Mouse (Mus musculus) MN1 (cell line): ENCODE measurements around the gene Hoxb8.

Experiments used
- DNase-seq: peaks from one replicate; pipeline ENCODE4 v3.0.0-alpha.2; 2016; ENCODE audit warnings: low spot score

Gene Hoxb8

DNA sequence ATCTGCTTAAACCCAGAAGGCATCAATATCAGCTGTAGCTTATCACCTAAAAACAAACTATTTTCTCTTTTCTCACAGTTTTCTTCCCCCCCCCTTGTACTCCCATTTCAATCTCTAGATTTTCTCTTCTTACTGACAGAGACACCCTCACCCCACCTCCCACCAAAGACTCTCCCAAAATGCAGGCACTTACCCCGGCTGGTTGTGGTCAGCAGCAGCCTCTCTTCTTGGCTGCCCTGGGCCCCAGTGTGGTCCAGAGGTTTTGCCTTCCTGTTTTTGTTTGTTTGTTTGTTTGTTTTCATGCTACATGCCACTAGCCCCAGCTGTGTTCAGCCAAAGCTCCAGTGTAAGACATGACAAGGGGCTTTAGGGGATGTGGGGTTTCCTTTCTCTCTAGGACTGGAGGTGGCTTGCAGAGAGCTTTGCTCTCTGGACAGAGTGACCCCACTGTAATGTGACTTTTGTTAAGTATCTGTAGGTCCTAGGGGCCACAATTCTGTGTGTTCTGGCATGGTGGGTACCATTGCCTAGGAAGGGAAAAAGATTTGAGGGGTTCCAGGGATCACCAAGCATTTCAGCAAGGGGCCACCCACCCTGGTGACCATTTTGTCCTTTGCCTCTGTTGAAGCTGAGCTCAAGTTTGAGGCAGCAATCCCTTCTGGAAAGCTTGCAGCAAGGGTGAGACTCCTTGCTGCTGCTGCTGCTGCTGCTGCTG, 13.5 kb upstream of the Hoxb8 start:
- no peak for DNase-seq

DNA sequence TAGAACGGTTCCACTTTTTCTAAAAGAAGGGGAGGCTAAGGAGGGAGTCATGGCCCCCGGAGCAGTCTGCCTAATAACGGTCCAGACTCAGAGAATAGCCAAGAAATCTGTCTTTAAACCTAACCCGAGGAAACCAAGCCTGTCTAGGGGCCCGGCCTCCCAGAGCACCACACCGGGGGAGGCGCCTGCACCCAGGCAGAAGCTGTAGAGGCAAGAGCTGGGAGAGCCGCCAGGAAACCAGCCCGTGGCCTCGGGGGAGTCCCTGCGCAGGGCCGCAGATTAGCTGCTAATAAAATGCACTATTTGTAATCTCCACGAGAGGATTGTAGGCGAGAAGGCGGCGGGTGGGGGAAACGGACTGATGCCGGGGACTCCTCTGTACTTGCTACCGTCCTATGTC, 11.8 kb upstream of the Hoxb8 start:
- no peak for DNase-seq

DNA sequence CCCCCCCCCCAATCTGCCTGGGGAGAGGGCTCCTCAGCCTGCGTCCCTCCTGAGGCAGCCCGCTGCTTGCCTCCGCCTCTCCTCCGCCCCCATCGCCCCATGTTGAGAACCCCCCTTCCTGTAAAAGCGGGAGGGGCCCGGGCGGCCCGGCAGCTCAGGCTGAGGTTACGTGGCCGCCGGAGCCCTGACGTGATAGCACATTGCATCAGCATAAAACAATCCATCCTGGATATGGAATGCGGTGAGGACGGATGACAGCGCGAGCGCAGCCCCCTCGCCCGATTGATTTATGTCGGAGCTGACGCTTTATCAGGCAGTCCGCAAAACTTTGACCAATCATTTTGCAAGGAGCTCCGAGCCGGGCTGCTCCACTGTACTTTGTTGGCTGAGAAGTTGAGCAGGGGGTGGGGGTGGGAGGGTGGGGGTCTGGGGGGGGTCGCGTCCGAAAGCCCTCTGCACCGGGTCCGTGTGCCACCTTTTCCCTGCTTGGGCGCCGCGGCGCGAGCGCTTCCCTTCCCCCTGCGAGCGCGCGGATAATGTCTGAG, 10.6 kb upstream of the Hoxb8 start, which contains the start of gene Hoxb9:
Gene Hoxb9, plus strand, starts transcription at position 462 of the 545 bp plus-strand sequence.
- DNase-seq: no peak

DNA sequence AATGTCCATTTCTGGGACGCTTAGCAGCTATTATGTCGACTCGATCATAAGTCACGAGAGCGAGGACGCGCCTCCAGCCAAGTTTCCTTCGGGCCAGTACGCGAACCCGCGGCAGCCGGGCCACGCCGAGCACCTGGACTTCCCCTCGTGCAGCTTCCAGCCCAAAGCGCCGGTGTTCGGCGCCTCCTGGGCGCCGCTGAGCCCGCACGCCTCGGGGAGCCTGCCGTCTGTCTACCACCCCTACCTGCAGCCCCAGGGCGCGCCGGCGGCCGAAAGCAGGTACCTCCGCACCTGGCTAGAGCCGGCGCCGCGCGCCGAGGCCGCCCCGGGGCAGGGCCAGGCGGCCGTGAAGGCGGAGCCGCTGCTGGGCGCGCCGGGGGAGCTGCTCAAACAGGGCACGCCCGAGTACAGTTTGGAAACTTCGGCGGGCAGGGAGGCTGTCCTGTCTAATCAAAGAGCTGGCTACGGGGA, 10.1 kb upstream of the Hoxb8 start:
- DNase-seq: no peak

DNA sequence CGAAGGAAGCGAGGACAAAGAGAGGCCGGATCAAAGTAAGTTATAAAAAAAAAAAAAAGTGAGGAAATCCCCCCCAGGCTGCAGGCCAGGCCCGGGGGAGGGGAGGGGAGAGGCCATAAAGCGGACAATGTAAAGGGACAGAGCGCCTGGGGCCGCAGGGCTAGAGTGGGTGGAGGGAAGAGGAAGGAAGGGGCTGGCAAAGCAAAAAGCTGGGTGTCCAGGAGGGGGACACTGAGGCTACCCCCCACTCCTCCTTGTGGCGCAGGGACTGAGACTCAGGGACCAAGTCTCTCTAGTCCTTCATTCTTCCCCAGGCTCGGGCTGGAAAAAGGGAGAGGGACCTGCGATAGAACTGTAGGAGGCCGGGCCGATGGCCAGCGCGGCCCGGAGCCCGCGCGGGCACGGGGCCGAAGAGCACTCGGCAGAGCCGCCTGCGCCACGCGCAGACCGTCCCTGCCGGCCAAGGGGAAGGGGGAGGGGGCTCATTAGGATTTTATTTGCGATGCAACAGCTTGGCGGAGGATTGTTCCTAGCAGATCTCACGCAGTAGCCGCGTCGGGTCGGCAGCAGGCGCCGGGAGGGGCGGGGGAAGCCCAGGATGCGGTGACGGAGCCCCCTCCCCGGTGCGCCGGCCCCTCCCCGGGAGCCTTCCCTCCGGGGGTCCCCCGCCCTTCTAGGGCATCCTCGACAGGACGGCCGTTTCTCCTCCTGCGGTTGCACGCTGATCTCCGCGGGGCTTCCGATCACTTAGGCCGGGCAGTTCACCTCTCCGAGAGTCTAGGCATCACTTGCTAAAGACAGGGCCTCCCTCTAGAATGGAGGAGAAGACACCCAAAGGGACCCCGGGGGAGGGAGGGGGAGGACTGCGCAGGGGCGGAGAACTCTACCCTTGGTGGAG, 9.4 kb upstream of the Hoxb8 start:
- DNase-seq: no peak

DNA sequence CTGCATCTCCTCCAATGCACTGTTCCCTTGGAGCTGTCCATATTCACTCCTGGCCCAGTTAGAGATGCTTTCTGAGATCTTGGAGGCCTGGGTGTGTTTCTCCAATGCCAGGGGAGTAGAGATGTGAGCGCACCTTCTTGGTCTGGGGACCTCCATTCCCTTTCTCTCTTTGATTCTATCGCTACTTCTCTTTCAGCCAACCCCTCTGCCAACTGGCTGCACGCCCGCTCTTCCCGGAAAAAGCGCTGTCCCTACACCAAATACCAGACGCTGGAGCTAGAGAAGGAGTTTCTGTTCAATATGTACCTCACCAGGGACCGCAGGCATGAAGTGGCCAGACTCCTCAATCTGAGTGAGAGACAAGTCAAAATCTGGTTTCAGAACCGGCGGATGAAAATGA, 7.3 kb upstream of the Hoxb8 start:
- no peak for DNase-seq

DNA sequence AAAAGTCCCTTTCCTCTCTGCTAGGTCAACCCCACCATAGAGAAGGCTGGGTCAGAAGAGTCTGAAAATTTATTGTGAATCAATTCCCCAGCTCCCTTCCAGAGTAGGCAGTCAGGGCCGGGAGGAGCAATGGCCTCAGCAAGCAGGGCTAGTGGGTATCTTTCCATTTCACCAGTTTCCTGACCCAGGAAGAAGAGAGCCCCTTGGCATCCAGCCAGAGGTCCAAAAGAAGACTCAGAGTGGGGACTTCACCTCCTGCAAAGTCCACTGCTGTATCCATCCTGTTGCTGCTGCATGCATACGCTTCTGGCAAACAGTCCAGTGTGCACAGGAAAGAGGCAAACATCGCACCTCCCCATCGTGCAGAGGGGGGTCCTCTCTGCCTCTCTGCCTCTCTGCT, 5.8 kb upstream of the Hoxb8 start:
- DNase-seq: no peak

DNA sequence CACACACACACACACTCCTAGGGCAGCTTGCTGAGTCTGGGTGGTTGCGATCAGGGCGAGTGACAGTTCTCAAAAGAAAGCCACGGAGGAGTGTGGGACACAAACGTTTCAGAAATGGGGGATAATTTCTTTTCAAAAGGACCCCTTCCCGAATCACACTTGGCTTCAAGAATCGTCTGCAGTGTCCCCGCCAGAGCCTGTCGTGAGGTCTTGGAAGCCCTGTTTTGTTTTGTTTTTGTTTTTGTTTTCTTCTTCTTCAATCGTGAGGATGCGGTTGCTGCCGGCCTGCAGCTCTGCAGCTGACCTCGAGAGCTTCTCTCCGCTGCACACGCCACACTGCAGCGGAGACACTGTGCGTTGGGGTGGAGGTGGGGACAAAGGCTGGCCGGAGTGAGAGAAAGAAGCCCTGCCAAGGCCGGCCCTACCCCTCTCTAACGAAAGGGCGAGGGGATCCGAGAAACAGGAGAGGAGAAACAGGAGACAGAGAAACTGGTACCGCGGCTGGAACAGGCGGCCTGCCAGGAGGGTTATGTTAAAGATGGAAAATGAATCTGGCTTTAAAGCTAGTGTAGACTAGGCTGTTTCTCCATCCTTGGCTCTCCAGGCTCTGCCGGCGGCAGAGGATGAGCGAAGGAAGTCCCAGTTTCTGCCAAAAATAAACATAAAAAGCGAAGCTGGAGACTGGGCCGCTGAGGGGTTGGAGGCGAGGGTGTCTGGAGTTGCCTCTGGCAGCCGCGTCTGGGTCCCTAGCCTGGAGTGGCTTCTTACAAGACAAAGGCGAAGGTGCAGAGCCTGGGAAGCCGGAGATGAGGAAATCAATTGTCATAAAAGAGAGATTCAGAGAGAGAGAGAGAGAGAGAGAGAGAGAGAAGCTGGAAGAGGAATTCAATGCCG, 4.3 kb upstream of the Hoxb8 start:
- no peak for DNase-seq

DNA sequence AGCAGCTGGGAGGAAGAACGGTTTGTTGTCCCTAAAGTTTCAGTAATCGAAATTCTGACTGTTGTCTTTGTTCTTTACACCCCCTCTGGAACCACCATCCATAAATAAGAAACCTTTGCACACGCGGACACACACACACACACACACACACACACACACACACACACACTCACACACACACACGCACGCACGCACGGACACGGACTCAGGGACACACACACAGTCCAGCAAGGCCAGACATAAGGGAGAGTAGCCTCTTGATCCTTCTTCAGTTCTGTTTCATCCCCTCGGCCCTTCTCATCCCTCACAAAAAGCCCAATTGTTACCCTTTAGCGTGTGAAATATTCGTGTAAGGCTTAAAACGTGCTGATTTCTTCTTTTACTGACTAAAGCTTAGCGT, 3.4 kb upstream of the Hoxb8 start:
- no peak for DNase-seq

DNA sequence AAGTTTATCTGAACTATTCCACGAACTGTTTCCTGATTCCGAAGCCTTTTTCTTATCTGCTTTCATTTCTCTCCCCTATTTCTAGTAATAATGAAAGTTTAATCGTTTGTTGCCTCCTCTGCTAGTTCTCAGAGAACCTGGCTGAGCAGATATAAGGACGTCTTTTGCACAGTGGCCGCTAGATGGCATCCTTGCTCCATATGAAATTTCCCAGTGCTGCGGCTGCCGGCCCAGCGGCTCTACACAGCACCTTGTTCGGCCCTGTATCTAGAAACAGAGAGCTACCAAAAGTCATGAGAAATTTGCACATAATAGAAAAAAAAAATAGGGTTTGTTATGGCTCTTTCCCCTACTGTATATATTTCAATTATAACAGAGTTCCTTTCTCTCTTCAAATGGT, 2.9 kb upstream of the Hoxb8 start:
- peak; percentile 72 for DNase-seq

DNA sequence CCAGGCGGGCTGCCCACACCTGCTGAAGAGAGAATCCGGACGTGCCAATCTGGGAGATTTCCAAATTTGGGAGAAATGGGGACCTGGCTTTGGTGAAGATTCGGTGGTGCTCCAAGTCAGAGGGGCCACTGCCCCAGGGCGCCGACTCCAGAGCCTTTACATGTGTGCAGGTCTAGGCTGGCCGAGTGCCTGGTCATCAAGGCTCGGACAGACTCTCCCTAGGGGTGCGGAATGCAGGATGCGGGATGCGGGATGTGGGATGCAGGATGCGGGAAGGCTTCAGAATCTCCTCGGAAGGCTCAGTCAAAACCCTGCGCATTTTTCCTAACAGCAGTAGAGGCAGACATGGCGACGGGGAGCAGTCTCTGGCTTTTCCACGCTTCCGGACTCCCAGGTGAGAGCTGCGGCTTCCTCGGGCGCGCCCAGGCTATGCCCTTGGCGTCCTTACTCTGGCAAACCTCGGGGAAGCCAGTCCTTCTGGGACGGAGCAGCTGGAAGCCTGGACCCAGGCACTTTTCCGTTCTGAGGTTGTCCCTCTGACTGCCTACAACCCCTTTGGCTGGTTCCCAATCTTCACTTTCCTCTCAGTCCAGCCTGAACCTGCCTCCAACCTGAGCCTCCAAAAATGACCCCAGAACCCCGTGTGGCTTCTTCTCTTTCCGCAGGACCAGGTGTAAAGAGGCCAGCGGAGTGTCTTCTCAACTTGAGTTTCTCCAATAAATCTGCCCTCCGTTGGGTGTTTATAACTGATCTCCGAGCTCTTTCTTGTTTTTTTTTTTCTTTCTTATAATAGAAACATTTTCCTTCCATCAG, 2.1 kb upstream of the Hoxb8 start:
- DNase-seq: no peak

DNA sequence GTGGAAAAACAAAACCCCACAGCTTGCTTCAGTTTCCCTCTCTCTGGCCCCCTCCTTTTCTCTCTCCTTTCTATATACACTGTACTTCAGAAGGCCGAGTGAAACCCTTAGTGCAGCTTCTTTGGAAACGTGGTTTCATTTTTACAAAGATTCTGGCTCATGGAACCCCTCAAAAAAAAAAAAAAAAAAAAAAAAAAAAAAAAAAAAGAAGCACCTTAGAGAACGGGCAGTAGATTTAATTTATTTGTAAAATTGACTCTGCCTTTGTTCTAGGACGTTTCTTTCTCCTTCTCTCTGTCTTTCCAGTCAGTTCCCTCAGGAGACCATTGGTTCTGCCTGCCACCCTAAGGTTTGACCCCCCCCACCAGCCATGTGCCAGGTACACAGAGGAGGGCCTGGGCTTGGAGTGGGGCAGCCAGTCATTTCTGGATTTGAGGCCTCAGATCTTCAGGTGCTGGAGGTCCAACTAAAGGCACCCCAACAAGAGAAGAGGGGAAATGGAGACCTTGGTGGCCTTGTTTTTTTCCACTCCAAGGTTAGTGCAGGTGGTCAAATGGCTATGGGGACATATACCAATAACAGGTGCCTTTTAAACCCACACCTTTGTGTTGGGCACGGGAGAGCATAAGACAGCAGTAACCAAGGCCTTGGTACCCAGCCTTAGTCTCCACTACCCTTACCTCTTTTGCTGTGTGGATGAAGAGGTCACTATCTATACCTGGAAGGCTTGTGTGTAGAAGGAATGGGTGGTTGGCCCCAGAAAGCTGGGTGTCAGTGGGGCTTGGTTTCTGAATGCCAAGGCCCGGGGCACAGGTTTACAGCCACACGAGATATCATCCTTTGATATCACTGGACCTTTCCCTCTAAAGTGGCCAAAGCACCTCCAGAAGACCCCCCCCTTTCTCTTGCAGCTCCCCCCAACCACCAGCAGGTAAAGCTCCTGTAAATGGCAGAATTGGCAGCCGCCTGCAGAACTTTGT, 1.0 kb upstream of the Hoxb8 start:
- DNase-seq: no peak

DNA sequence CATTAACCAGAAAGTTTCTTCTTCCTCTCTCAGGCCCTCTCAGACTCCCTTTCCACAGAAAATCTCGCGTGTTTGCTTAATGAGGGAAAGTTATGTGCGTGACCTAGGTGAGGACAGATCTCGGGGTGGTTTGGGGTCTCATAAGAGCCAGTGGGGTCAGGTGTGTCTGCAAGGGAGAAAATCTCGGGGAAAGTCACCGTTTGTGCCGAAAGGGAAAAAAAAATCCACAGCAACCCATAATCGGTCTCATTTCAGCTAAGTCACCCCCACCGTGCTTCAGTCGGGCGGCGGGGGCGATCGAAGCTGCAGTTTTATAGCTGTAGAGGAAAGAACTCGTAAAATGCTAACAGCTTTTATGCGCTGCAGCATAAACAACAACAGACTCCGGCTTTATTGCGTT, 309 bp upstream of the Hoxb8 start:
- no peak for DNase-seq

DNA sequence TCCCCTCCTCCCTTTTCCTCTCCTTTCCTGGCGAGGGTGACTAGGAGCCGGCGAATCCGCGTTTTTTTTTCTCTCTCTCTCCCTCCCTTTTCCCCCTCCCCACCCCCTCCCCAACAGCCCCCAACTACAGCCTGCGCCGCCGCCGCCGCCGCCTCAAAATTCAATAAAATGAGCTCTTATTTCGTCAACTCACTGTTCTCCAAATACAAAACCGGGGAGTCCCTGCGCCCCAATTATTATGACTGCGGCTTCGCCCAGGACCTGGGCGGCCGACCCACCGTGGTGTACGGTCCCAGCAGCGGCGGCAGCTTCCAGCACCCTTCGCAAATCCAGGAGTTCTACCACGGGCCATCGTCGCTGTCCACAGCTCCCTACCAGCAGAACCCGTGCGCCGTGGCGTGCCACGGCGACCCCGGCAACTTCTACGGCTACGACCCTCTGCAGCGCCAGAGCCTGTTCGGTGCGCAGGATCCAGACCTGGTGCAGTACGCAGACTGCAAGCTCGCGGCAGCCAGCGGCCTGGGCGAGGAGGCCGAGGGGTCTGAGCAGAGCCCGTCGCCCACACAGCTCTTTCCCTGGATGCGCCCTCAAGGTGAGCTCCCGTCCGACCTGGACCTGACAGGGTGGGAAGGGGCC, 1.2 kb downstream of the Hoxb8 start:
- no peak for DNase-seq

DNA sequence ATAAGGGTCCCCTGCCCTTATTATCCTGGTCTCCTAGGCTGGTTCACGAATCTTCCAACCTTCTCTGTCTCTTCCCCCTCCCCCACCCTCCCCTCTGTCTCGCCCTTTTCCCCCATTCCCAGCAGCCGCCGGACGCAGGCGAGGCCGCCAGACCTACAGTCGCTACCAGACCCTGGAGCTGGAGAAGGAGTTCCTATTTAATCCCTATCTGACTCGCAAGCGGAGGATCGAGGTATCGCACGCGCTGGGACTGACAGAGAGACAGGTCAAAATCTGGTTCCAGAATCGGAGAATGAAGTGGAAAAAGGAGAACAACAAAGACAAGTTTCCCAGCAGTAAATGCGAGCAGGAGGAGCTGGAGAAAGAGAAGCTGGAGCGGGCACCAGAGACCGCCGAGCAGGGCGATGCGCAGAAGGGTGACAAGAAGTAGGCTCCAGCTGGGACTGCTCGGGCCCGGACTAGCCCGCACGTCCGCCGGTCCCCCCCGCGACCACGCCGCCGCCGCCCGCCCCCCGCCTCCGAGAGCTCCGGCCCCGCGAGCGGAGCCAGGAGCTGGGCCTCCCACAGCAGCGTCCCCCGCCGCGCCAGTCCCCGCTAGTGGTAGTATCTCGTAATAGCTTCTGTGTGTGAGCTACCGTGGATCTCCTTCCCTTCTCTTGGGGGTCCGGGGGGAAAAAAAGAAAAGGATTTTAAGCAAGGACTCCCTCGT, 2.5 kb downstream of the Hoxb8 start:
- no peak for DNase-seq

DNA sequence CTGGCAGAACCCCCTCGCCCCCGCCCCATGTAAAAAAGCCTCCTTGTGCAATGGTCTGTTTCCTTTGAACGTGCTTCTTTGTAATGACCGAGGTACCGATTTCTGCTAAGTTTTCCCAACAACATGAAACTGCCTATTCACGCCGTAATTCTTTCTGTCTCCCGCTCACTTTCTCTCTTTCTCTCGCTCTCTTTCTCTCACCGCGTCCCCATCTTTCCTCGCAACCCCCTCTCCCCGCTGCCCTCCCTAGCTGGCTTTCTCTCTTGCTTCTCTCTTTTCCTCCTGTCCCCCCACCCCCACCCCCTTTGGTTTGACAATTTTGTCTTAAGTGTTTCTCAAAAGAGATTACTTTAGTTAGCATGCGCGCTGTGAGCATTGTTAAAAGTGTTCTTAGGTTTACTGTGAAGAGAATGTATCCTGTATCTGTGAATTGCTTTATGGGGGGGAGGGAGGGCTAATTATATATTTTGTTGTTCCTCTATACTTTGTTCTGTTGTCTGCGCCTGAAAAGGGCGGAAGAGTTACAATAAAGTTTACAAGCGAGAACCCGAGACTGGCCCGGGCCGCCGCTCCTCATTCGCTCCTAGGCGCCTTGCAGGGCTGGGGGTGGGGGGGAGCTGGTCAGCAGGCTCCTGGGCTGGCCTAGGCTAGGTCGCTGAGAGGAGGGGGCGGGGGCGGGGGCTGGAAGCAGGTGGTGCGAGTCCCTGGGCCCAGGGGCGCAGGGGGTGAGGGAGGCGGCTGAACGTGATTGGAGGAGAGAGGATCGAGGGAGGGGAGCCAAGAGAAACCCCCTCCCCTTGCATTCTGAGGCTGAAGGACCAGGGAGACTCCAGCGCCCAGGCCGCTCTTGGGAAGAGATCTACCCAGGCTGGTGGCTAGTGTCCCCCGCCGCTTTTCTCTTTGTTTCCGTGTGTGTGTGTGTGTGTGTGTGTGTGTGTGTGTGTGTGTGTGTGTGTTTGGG, 3.3 kb downstream of the Hoxb8 start:
- DNase-seq: no peak
